Mouse (Mus musculus) MEL (cell line): Measurements from ENCODE around the gene Slc3a2. TPM values are rescaled to one million over a fixed set of nuclear protein-coding genes. Genes with fewer than 3 reads are reported as not detected.

Experiments used
- DNase-seq: peaks from one replicate; pipeline ENCODE4 v3.0.0; 2011; ENCODE audit warnings: low read depth, low spot score
- H3K27ac ChIP-seq: 2 replicates; pipeline ENCODE4 v1.5.1; 2012; ENCODE audit warnings: low read depth, mild to moderate bottlenecking, control low read depth, low read length, moderate library complexity; ENCODE audit not compliant: control insufficient read depth
- H3K27me3 ChIP-seq, 2 experiments: fragments of 150-350 bp in 1 of 2; sonication (generic) in 1 of 2; 2 replicates each; pipeline ENCODE4 v1.6.1; 2012; ENCODE audit warnings: low read length in 2 of 2, mild to moderate bottlenecking in 2 of 2, improper control_type of control experiment in 1 of 2, moderate library complexity in 1 of 2; ENCODE audit not compliant: insufficient read depth in 2 of 2, control insufficient read depth in 1 of 2
- H3K36me3 ChIP-seq, 2 experiments: 2 replicates each; pipeline ENCODE4 v1.6.1; 2012 to 2014; ENCODE audit warnings: low read length in 2 of 2, improper control_type of control experiment in 1 of 2, inconsistent platforms in 1 of 2, mild to moderate bottlenecking in 1 of 2; ENCODE audit not compliant: insufficient read depth in 2 of 2, control insufficient read depth in 1 of 2
- H3K4me1 ChIP-seq, 2 experiments: fragments of 150-350 bp in 1 of 2; sonication (generic) in 1 of 2; 2 replicates each; pipeline ENCODE4 v1.6.1; 2012; ENCODE audit warnings: low read length in 2 of 2, improper control_type of control experiment in 1 of 2, mild to moderate bottlenecking in 1 of 2; ENCODE audit not compliant: insufficient read depth in 2 of 2, control insufficient read depth in 1 of 2
- H3K4me3 ChIP-seq, 2 experiments: fragments of 150-350 bp in 1 of 2; sonication (generic) in 1 of 2; 2 replicates each; pipeline ENCODE4 v1.5.1; 2012; ENCODE audit warnings: low read depth in 2 of 2, low read length in 2 of 2, mild to moderate bottlenecking in 2 of 2, moderate library complexity in 2 of 2, control low read depth in 1 of 2, improper control_type of control experiment in 1 of 2; ENCODE audit not compliant: control insufficient read depth in 1 of 2, insufficient read depth in 1 of 2
- H3K79me2 ChIP-seq: 2 replicates; pipeline ENCODE4 v1.6.1; 2012; ENCODE audit warnings: mild to moderate bottlenecking, low read length, moderate library complexity; ENCODE audit not compliant: control insufficient read depth, poor library complexity, insufficient read depth
- H3K9ac ChIP-seq: 2 replicates; pipeline ENCODE4 v1.6.1; 2012; ENCODE audit warnings: low read depth, mild to moderate bottlenecking, control low read depth, low read length, moderate library complexity; ENCODE audit not compliant: control insufficient read depth, poor library complexity, severe bottlenecking
- H3K9me3 ChIP-seq: fragments of 150-350 bp; sonication (generic); replicated peaks from 2 replicates; pipeline ENCODE4 v1.6.1; 2012; ENCODE audit warnings: mild to moderate bottlenecking, low read length, improper control_type of control experiment, moderate library complexity; ENCODE audit not compliant: insufficient read depth
- BHLHE40 ChIP-seq: IDR thresholded peaks from 2 replicates; pipeline ENCODE4 v1.6.1; 2012; ENCODE audit warnings: low read depth, mild to moderate bottlenecking, inconsistent platforms, low read length, improper control_type of control experiment, borderline replicate concordance
- CHD1 ChIP-seq: IDR thresholded peaks from 2 replicates; pipeline ENCODE4 v1.6.1; 2012; ENCODE audit warnings: low read depth, mild to moderate bottlenecking, inconsistent platforms, low read length, improper control_type of control experiment
- CHD2 ChIP-seq: IDR thresholded peaks from 2 replicates; pipeline ENCODE4 v1.6.1; 2011; ENCODE audit warnings: low read length, improper control_type of control experiment
- CTCF ChIP-seq, 3 experiments: IDR thresholded peaks in 2 of 3; conservative IDR thresholded peaks in 1 of 3; 2 replicates each; pipeline ENCODE4 v1.5.1; 2011 to 2012; ENCODE audit warnings: low read length in 3 of 3, low read depth in 2 of 3, mild to moderate bottlenecking in 2 of 3, improper control_type of control experiment in 1 of 3, inconsistent platforms in 1 of 3, mixed read lengths in 1 of 3, moderate library complexity in 1 of 3; ENCODE audit not compliant: control insufficient read depth in 1 of 3, insufficient read depth in 1 of 3, poor library complexity in 1 of 3, severe bottlenecking in 1 of 3
- E2F4 ChIP-seq: IDR thresholded peaks from 2 replicates; pipeline ENCODE4 v1.6.1; 2011; ENCODE audit warnings: low read depth, low read length, improper control_type of control experiment, borderline replicate concordance
- ELF1 ChIP-seq: IDR thresholded peaks from 2 replicates; pipeline ENCODE4 v1.6.1; 2014; ENCODE audit warnings: low read depth, mild to moderate bottlenecking, inconsistent platforms, low read length, improper control_type of control experiment, moderate library complexity
- ETS1 ChIP-seq: IDR thresholded peaks from 2 replicates; pipeline ENCODE4 v1.6.1; 2012; ENCODE audit warnings: low read depth, mild to moderate bottlenecking, inconsistent platforms, low read length, improper control_type of control experiment, moderate library complexity
- GABPA ChIP-seq: IDR thresholded peaks from 2 replicates; pipeline ENCODE4 v1.6.1; 2012; ENCODE audit warnings: low read depth, mild to moderate bottlenecking, inconsistent platforms, low read length, improper control_type of control experiment, moderate library complexity
- GATA1 ChIP-seq: IDR thresholded peaks from 2 replicates; pipeline ENCODE4 v1.6.1; 2011; ENCODE audit warnings: low read depth, low read length, improper control_type of control experiment
- HCFC1 ChIP-seq: IDR thresholded peaks from 2 replicates; pipeline ENCODE4 v1.6.1; 2012; ENCODE audit warnings: low read depth, mild to moderate bottlenecking, inconsistent platforms, low read length, improper control_type of control experiment, moderate library complexity
- KAT2A ChIP-seq: conservative IDR thresholded peaks from 2 replicates; pipeline ENCODE4 v1.6.1; 2012; ENCODE audit warnings: low read depth, low read length, improper control_type of control experiment, inconsistent platforms
- MAX ChIP-seq: IDR thresholded peaks from 2 replicates; pipeline ENCODE4 v1.6.1; 2011; ENCODE audit warnings: low read length, improper control_type of control experiment
- MAZ ChIP-seq: IDR thresholded peaks from 2 replicates; pipeline ENCODE4 v1.6.1; 2012; ENCODE audit warnings: low read depth, mild to moderate bottlenecking, inconsistent platforms, low read length, improper control_type of control experiment
- MEF2A ChIP-seq: IDR thresholded peaks from 2 replicates; pipeline ENCODE4 v1.6.1; 2014; ENCODE audit warnings: low read depth, mild to moderate bottlenecking, inconsistent platforms, low read length, improper control_type of control experiment; ENCODE audit not compliant: poor library complexity, insufficient replicate concordance, severe bottlenecking; ENCODE audit errors: extremely low read depth
- MXI1 ChIP-seq: IDR thresholded peaks from 2 replicates; pipeline ENCODE4 v1.6.1; 2011; ENCODE audit warnings: mild to moderate bottlenecking, low read depth, low read length, improper control_type of control experiment
- MYB ChIP-seq: IDR thresholded peaks from 2 replicates; pipeline ENCODE4 v1.6.1; 2011; ENCODE audit warnings: mild to moderate bottlenecking, low read depth, low read length, improper control_type of control experiment
- MYC ChIP-seq: IDR thresholded peaks from 2 replicates; pipeline ENCODE4 v1.6.1; 2011; ENCODE audit warnings: low read depth, mild to moderate bottlenecking, low read length, improper control_type of control experiment, moderate library complexity
- NELFE ChIP-seq: IDR thresholded peaks from 2 replicates; pipeline ENCODE4 v1.6.1; 2011; ENCODE audit warnings: low read depth, low read length, improper control_type of control experiment
- NRF1 ChIP-seq: IDR thresholded peaks from 2 replicates; pipeline ENCODE4 v1.6.1; 2014; ENCODE audit warnings: low read depth, mild to moderate bottlenecking, inconsistent platforms, low read length, improper control_type of control experiment, moderate library complexity; ENCODE audit not compliant: poor library complexity, insufficient read depth, severe bottlenecking
- POLR2A ChIP-seq, 2 experiments: IDR thresholded peaks; 2 replicates each; pipeline ENCODE4 v1.6.1; 2011 to 2012; ENCODE audit warnings: low read length in 2 of 2, mild to moderate bottlenecking in 2 of 2, control low read depth in 1 of 2, improper control_type of control experiment in 1 of 2, low read depth in 1 of 2, moderate library complexity in 1 of 2; ENCODE audit not compliant: control insufficient read depth in 1 of 2, insufficient read depth in 1 of 2, poor library complexity in 1 of 2
- POLR2AphosphoS5 ChIP-seq: IDR thresholded peaks from 2 replicates; pipeline ENCODE4 v1.6.1; 2012; ENCODE audit warnings: low read depth, borderline replicate concordance, mild to moderate bottlenecking, inconsistent platforms, low read length, moderate library complexity, mixed read lengths
- RAD21 ChIP-seq: IDR thresholded peaks from 2 replicates; pipeline ENCODE4 v1.6.1; 2011; ENCODE audit warnings: mild to moderate bottlenecking, low read depth, low read length, improper control_type of control experiment
- RCOR1 ChIP-seq: IDR thresholded peaks from 2 replicates; pipeline ENCODE4 v1.6.1; 2012; ENCODE audit warnings: low read depth, mild to moderate bottlenecking, inconsistent platforms, low read length, improper control_type of control experiment
- SIN3A ChIP-seq: IDR thresholded peaks from 2 replicates; pipeline ENCODE4 v1.6.1; 2012; ENCODE audit warnings: low read length, improper control_type of control experiment, inconsistent platforms
- SMC3 ChIP-seq: IDR thresholded peaks from 2 replicates; pipeline ENCODE4 v1.6.1; 2011; ENCODE audit warnings: low read depth, low read length, improper control_type of control experiment
- TAL1 ChIP-seq: IDR thresholded peaks from 2 replicates; pipeline ENCODE4 v1.6.1; 2012; ENCODE audit warnings: mild to moderate bottlenecking, inconsistent platforms, low read length, moderate library complexity, mixed read lengths
- TBP ChIP-seq: IDR thresholded peaks from 2 replicates; pipeline ENCODE4 v1.8.0; 2011; ENCODE audit warnings: low read depth, low read length, improper control_type of control experiment
- TCF12 ChIP-seq: IDR thresholded peaks from 2 replicates; pipeline ENCODE4 v1.6.1; 2014; ENCODE audit warnings: low read depth, mild to moderate bottlenecking, inconsistent platforms, low read length, improper control_type of control experiment, moderate library complexity
- USF1 ChIP-seq: IDR thresholded peaks from 2 replicates; pipeline ENCODE4 v1.6.1; 2014; ENCODE audit warnings: low read depth, mild to moderate bottlenecking, inconsistent platforms, low read length, improper control_type of control experiment, moderate library complexity
- USF2 ChIP-seq, 2 experiments: IDR thresholded peaks; 2 replicates each; pipeline ENCODE4 v1.6.1; 2011 to 2012; ENCODE audit warnings: improper control_type of control experiment in 2 of 2, low read length in 2 of 2, borderline replicate concordance in 1 of 2, inconsistent platforms in 1 of 2, low read depth in 1 of 2, mild to moderate bottlenecking in 1 of 2; ENCODE audit not compliant: insufficient read depth in 1 of 2
- ZC3H11A ChIP-seq: IDR thresholded peaks from 2 replicates; pipeline ENCODE4 v1.6.1; 2012; ENCODE audit warnings: low read depth, mild to moderate bottlenecking, inconsistent platforms, low read length, improper control_type of control experiment
- ZKSCAN1 ChIP-seq: IDR thresholded peaks from 2 replicates; pipeline ENCODE4 v1.6.1; 2012; ENCODE audit warnings: low read depth, mild to moderate bottlenecking, inconsistent platforms, low read length, improper control_type of control experiment, moderate library complexity
- ZMIZ1 ChIP-seq: IDR thresholded peaks from 2 replicates; pipeline ENCODE4 v1.6.1; 2012; ENCODE audit warnings: low read depth, mild to moderate bottlenecking, inconsistent platforms, low read length, improper control_type of control experiment, moderate library complexity
- ZNF384 ChIP-seq: IDR thresholded peaks from 2 replicates; pipeline ENCODE4 v1.6.1; 2012; ENCODE audit warnings: low read depth, mild to moderate bottlenecking, inconsistent platforms, low read length, improper control_type of control experiment
- polyA plus RNA-seq, 2 experiments: library from polyadenylated mRNA; stranded (reverse) in 1 of 2; unstranded in 1 of 2; fragments of >175 nt in 1 of 2; fragments of >200 nt in 1 of 2; gene quantifications; 2 replicates each; pipeline versions ENCODE4 v1.2.1 to v1.2.4; 2012; ENCODE audit warnings: low replicate concordance in 2 of 2, low read depth in 1 of 2; ENCODE audit not compliant: insufficient read length in 2 of 2, insufficient read depth in 1 of 2, missing spikeins in 1 of 2
- total RNA-seq: library from RNA; depleted of rRNA; stranded (reverse); fragments of 300-350 nt; gene quantifications from 2 replicates; pipeline ENCODE4 v1.2.3, GENCODE M21; 2012

The Slc3a2 gene
- total and polyA plus RNA-seq, 3 experiments, result 164 to 670 (median 428) TPM

- no peak for TF ChIP-seq MEF2A
- TF ChIP-seq, all 39 proteins: peak for 10
Observed at GRCm38 (mm10) chr19:8725081-8725613, 2.0 kb upstream of the Slc3a2 start (continued).

GRCm38 (mm10) chr19:8724392-8724791 is 1.2 kb upstream of the Slc3a2 start:
- no peaks in the 10 kb centered on the region for H3K27me3 ChIP-seq
- peaks cover 36% of the 10 kb centered on the region for H3K79me2 ChIP-seq
- H3K4me1 ChIP-seq, result peaks cover 0 to 7% of the 10 kb centered on the region in 2 experiments; a peak in 1 of 4 replicates
- no peaks in the 10 kb centered on the region for H3K9me3 ChIP-seq
- peak overlapping the region; percentile 97 for H3K9ac ChIP-seq
- peaks cover 12 to 22% of the 10 kb centered on the region in 2 experiments for H3K36me3 ChIP-seq
- peak overlapping the region; percentile 59 to 95 for H3K4me3 ChIP-seq
- H3K27ac ChIP-seq, result peak overlapping the region; percentile 97
- DNase-seq, result peak; percentile 57
- TF ChIP-seq GATA1 (no peak), ETS1 (no peak; the same call in 1 of the 2 replicates), CHD1 (peak; percentile 1; the same call in 1 of the 2 replicates), ZC3H11A (no peak), TBP (no peak), CTCF (IDR thresholded peaks at IDR 0.05 in 2 of 3, conservative IDR thresholded peaks at IDR 0.05 in 1 of 3; ENCODE audit: control insufficient read depth in 1 of 3, insufficient read depth in 1 of 3, low read depth in 2 of 3, low read length in 3 of 3, poor library complexity in 1 of 3, severe bottlenecking in 1 of 3) (no peak), CHD2 (no peak), RCOR1 (no peak), USF1 (no peak), NELFE (0 out of 2 replicates have a peak, but pooled peaks have one; percentile 9), NRF1 (no peak), USF2 (IDR thresholded peaks at IDR 0.05; ENCODE audit: borderline replicate concordance in 1 of 2, insufficient read depth in 1 of 2, low read depth in 1 of 2, low read length in 2 of 2) (no peak), HCFC1 (0 out of 2 replicates have a peak, but pooled peaks have one; percentile 19), KAT2A (no peak), SMC3 (peak; percentile 10; the same call in 1 of the 2 replicates), MXI1 (peak; percentile 27; the same call in 1 of the 2 replicates), TCF12 (no peak), ELF1 (no peak), BHLHE40 (no peak), SIN3A (no peak), TAL1 (no peak), MYB (no peak), POLR2AphosphoS5 (peak; percentile 70; the same call in 1 of the 2 replicates), MAX (no peak), MEF2A (no peak), ZNF384 (no peak), MYC (no peak; the same call in 1 of the 2 replicates), MAZ (no peak), ZKSCAN1 (no peak), RAD21 (no peak), GABPA (no peak), POLR2A (IDR thresholded peaks at IDR 0.05; ENCODE audit: control insufficient read depth in 1 of 2, insufficient read depth in 1 of 2, low read depth in 1 of 2, low read length in 2 of 2, poor library complexity in 1 of 2) (no peak; a peak in 1 of 4 replicates), ZMIZ1 (0 out of 2 replicates have a peak, but pooled peaks have one; percentile 24), E2F4 (no peak)
